Mouse (Mus musculus) E14TG2a.4 (cell line): ENCODE results near the gene Myo15.

Source experiments
- CTCF ChIP-seq: conservative IDR thresholded peaks from 2 replicates; pipeline ENCODE4 v1.5.1; 2014; ENCODE audit warnings: low read length
- NANOG ChIP-seq: IDR thresholded peaks from 2 replicates; pipeline ENCODE4 v1.6.1; 2014; ENCODE audit warnings: borderline replicate concordance, low read length, mixed read lengths
- POU5F1 ChIP-seq: IDR thresholded peaks from 2 replicates; pipeline ENCODE4 v1.6.1; 2014; ENCODE audit warnings: low read length, borderline replicate concordance

DNA sequence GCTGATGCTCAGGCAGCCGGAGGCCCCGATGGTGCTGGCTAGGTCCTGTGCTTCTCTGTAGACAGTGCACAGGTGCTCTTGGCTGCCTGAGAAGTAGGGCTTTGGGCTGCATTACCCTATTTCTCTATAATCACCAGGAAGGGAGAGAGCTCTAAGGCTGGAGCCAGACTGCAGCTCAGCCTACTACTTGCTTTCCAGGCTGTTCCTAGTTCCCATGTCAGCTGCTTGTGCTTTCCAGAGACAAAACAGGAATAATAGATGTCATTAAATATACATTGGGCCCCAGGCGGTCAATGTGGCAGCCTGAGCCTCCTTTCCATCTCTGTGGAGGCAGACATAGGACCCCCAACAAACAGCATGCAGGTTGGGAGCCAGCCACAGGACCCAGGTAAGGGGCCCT lies at the start of gene Myo15:
- TF ChIP-seq CTCF (no peak), NANOG (no peak), POU5F1 (no peak)
